Mouse (Mus musculus) gastrocnemius, postnatal 4 days (tissue): ENCODE measurements at regions not wholly inside any gene's neighbourhood (a gene's known extent, or its start where the extent isn't known, plus 50 kb on each side); places are given as distances from the start of the nearest gene placed in this dataset.

Experiments used
- DNase-seq, 2 experiments: peaks; one replicate each; pipeline ENCODE4 v3.0.0; 2021 to 2022; ENCODE audit warnings: low spot score in 2 of 2, mixed read lengths in 2 of 2

DNA sequence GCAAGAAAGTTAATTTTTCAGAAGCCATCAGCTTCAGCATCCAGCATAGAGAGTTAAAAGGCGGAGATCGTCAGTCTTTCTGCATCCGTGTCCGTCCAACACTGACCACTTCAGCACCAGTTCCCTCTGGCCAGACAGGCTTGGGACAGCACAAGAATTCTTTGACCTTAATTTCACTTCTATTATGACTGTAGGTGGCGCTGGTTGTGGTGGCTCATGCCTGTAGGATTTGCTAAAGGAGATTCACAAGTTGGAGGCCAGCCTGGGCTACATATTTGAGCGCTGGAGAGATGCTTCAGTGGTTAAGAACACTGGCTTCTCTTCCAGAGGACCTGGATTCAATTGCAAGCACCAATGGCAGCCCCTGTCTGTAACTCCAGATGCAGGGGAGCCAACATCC is 66.0 kb downstream of the Amer2 start:
- DNase-seq = no peak

DNA sequence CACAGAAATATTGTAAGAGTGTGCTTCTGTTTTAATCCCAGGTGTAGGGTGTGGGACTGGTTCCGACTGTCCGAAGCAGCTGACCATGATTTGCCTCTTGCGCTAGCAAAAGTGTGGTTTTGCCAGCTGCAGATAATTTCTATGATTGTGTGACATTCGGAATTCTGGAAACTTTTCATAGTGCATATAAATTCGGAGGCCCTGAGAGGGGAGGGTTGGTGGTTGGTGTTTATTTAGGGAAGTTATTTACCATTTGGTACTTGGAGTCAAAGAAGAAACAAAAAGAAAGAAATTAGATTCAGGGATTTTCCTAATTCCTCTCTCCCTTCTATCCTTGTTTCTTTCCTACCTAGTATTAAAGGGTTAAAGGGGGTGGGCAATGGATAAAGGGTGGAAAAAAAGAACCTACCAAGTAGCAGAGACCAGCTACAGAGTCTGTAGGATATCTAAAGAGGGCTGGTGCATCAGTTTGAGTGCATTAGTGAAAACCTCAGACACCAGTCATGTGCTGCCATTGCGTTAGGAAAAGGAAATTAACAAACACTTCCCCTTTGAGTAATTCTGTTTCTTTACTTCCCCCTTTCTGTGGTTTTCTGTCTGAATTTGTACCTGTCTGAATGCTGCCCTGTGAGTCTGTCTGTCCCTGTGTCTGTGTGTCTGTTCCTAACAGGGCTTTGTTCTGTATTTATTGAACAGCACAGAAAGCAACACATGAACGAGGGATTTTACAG is 70.9 kb downstream of the Amer2 start:
- no peak for DNase-seq

DNA sequence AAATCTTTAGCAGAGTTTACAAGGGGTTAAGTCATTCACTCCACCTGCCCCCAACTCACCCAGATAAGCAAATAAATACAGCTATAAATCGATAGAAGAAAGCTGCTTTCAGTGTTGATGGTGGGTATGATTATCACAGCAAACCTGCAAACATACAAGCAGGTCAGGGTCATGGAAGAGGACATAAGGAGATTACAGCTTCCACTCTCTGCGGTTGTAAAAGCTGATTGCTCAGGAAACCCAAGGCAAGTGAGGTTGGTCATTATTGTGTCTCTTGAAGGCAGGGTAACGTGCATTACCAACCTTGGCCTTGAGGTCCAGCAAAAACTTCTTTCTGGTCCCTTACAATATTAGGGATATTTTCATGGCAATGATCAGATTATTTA is 71.5 kb downstream of the Amer2 start:
- DNase-seq = no peak

DNA sequence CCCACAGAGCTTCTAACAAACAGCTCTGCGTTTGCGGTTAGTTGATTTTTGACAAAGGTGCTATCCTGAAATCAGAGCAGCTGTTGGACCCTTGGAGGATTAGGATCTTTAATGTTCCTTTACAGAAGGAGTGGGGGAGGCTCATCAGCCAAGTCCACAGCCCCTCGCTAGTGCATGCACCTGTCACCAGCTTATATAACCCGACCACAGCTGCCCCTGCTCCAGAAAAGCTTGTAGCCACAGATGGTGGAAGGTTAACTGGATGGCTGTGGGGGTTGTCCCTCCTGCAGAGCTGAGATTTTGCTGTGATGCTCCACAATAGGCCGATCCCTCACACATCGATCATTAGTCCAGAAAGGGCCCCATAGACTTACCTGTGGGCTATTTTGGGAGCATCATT is 73.0 kb downstream of the Amer2 start:
- no peak for DNase-seq

GRCm38 (mm10) chr14:60451216-60451615 is 78.2 kb downstream of the Amer2 start:
- DNase-seq = no peak

DNA sequence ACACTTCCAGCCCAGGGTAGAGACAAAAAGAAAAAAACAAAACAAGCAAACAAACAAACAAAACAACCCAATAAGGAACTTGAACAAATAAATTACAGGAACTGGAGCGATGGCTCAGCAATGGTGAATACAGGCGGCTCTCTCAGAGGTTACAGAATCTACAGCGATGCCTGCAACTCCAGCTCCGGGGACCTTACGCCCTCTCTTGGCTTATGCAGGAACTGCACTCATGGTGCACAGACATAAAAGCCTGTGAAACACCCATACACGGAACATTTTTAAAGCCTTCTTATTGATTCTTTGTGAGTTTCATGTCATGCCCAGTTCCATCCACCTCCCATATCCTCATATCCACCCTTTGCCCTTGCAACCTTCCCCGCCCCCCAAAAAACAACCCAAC is 78.6 kb downstream of the Amer2 start:
- DNase-seq = no peak

GRCm38 (mm10) chr14:60456767-60457166 is 83.7 kb downstream of the Amer2 start:
- DNase-seq = no peak

- peak in 1 of 2 experiments; percentile 26 for DNase-seq
Observed at GRCm38 (mm10) chr14:60484996-60485888, 112.2 kb downstream of the Amer2 start.

- DNase-seq = no peak
Observed at GRCm38 (mm10) chr14:60485889-60486274, 112.8 kb downstream of the Amer2 start.

GRCm38 (mm10) chr14:60486278-60486935 is 113.3 kb downstream of the Amer2 start:
- no peak for DNase-seq

DNA sequence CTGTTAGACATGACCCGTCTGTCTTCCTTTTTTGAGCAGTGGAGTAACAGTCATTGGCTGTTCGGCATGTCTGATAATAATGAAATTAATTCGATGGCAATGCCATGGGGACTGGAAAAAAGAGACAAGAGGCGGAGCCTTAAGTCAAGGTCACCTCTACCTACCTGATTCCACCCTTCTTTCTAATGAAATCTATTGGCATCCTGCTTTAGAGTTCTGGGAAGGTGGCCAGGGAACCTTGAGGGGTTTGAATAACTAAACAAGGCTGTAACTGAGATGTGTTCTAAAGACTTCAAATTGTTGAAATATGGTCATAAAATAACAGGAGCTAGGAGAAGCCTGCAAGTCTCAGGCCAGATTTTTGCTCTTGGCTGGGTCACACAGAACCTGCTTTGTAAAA is 116.1 kb downstream of the Amer2 start:
- no peak for DNase-seq

GRCm38 (mm10) chr14:60490886-60491285 is 117.8 kb downstream of the Amer2 start:
- DNase-seq = no peak

GRCm38 (mm10) chr14:60495441-60495840 is 122.4 kb downstream of the Amer2 start:
- no peak for DNase-seq

- no peak for DNase-seq
Observed at GRCm38 (mm10) chr14:60502552-60502951, 129.5 kb downstream of the Amer2 start.

GRCm38 (mm10) chr14:60505066-60505465 is 128.7 kb upstream of the Spata13 start:
- DNase-seq = no peak

GRCm38 (mm10) chr14:60506296-60506695 is 127.5 kb upstream of the Spata13 start:
- no peak for DNase-seq

DNA sequence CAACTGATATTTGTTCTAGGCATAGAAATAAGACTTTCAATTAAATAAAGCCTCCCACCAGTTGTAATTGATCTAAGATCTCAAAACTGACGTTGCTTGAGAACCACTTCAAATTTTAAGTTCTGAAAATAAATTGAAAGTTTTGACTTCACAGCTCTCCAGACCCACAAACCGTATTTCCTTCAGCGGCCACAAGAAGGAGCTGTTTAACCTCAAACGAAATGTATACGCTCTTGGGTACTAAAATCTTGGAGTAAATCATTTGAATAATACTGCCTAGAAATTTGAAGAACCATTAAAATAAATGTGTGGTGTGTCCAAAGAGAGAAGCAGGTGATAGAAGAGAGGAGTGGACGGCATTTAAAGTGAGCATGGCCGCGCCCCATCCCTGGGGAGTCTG is 120.2 kb upstream of the Spata13 start:
- no peak for DNase-seq

- DNase-seq = no peak
Observed at GRCm38 (mm10) chr14:60515094-60515786, 118.6 kb upstream of the Spata13 start.

DNA sequence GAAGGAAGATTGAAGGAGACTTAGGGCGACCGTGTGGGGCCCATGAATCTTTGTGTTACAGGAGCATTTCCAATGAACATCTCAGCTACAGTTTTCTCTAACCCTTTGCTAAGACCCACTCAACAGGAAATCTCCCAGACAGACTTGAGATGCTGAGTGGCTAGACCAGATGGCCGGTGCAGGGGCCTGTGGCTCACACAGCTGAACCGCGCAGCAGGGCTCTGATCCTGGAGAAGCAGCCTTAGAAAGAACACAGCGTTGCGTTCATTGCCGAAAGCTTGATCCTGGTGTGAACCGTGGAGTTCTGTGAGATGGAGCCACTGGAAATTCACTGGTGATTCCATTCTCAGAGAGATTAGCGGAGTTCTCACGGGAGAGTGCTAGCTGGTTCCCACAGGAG is 115.9 kb upstream of the Spata13 start:
- DNase-seq = no peak

DNA sequence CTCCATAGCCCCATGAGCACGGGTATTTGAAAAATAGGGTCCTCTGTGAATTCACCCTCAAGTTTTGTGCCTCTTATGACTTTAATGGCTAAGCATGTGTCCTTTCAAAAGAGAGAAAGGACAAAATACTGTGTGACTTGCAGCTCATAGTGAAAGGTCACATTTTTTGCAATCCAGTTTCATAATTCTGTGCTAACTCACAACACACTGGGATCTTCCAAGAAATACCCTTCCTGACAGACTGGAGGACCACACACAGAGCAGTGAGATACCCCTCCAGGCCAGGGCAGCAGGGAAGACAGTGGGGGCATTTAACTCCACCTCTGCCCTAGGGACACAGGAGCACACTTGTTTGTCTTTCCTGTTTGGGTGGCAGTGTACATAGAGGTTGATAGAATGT is 110.8 kb upstream of the Spata13 start:
- no peak for DNase-seq

GRCm38 (mm10) chr14:60524869-60525268 is 108.9 kb upstream of the Spata13 start:
- DNase-seq = no peak
